Mouse (Mus musculus) embryonic fibroblast, embryonic 13.5 days (primary cell): ENCODE measurements at regions not wholly inside any gene's neighbourhood (a gene's known extent, or its start where the extent isn't known, plus 50 kb on each side); places are given as distances from the start of the nearest gene placed in this dataset.

Experiments
- H3K27ac ChIP-seq: 2 replicates; pipeline ENCODE4 v1.5.1; 2012; ENCODE audit warnings: low read length, control low read depth, inconsistent platforms; ENCODE audit not compliant: insufficient read depth
- H3K4me1 ChIP-seq: 2 replicates; pipeline ENCODE4 v1.6.1; 2011; ENCODE audit warnings: low read length; ENCODE audit not compliant: control insufficient read depth, insufficient read depth
- H3K4me3 ChIP-seq: 2 replicates; pipeline ENCODE4 v1.5.1; 2011; ENCODE audit warnings: mild to moderate bottlenecking, control low read depth, low read length; ENCODE audit not compliant: insufficient read depth
- CTCF ChIP-seq: IDR thresholded peaks from 2 replicates; pipeline ENCODE4 v1.5.1; 2011; ENCODE audit warnings: mild to moderate bottlenecking, control low read depth, low read length, moderate library complexity, borderline replicate concordance; ENCODE audit not compliant: insufficient read depth
- POLR2A ChIP-seq: IDR thresholded peaks from 2 replicates; pipeline ENCODE4 v1.6.1; 2011; ENCODE audit warnings: low read depth, mild to moderate bottlenecking, control low read depth, low read length, moderate library complexity

DNA sequence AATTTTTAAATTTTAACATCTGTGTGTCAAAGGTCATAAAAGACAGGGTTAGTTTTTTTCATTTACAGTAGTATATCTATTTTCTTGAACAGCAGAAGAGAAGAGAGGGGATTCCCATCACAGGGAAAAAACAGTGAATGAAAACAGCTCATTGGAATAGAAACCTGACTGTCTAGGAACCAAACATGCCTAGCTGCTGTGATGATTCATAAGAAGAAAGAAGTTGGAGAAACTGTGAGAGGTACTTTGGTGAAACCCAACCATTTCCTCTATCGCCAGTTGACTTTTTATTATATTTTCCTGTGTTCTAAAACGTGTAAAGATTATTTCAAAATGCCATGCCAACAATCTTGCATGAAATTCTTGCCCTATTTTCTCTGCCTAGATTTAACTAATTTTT lies 123.8 kb downstream of the Dkk1 start:
- TF ChIP-seq POLR2A (no peak), CTCF (no peak)
- no peak overlapping the region for H3K4me3 ChIP-seq
- no peaks in the 10 kb centered on the region for H3K4me1 ChIP-seq
- H3K27ac ChIP-seq, result no peak overlapping the region

DNA sequence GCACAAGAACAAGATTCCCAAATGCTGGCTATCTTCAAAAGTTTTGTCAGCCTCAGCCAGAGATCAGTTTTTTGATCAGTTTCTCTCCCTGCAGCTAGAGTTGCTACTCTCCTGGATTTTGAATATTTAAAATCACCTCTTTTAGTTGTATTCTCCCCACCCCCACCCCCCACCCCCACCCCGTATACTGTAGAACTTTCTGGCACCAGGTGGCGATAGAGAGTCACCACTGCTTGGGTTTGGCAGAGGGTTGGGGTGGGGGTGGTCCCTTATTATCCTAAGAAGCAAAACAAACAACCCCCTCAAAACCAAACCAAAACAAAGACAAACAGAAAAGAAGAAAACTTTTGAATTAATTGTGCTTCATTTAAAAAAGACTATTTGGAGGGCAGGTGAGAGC lies 122.0 kb downstream of the Dkk1 start:
- H3K4me1 ChIP-seq, result no peaks in the 10 kb centered on the region

DNA sequence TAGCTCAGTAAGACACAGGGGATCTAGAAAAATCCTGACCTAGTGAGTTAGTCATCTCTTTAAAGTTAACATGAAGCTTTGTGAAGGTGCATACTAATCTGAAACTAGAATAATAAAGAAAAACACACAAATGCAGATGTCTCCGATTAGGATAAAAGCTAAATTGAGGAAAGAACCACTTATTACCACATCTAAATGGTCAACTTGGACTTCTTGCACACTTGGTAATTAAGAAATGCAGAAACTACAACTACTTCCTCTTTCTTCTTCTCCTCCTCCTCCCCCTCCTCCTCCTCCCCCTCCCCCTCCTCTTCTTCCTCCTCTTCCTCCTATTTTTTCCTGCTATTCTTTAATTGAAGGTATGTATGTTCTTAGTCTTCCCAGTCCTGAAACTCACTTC lies 116.3 kb downstream of the Dkk1 start:
- H3K4me3 ChIP-seq, result no peak overlapping the region
- no peak overlapping the region for H3K27ac ChIP-seq
- TF ChIP-seq POLR2A, result no peak
- no peak for TF ChIP-seq CTCF
- H3K4me1 ChIP-seq, result no peaks in the 10 kb centered on the region

More for the DNA sequence above, 122.0 kb downstream of the Dkk1 start:
- H3K27ac ChIP-seq, result no peak overlapping the region
- TF ChIP-seq CTCF (no peak), POLR2A (no peak)
- no peak overlapping the region for H3K4me3 ChIP-seq

DNA sequence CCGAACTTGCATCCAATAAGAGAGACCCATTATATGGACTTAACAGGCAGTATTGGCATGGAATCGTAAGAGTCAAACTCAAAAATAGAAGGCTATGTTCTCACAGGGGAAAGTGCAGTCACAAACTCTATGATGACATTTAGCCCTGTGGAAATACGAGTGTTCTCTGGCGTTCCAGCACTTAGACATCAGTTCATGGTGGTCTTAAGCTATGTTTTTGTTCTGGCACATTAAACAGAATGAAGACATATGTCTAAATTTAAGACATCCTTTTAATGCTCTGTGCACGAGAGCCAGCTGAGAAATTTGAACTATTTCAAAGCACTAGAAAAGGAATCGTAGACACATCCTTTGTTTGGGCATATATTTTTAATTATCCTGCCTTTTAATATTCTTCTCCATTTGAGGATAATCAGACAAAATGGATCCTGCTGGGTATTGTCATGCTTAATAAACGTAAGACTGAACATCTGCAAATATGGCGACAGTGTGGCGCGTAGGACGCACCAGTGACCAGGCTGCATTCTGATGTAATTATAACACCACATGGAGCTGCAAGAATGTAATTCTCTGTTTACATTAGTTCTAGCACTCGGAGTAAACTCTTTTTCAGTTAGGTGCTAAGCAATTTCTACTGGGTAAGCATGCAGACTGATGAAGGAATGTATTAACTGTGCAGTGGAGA lies 114.3 kb downstream of the Dkk1 start:
- no peak overlapping the region for H3K27ac ChIP-seq
- H3K4me1 ChIP-seq, result no peaks in the 10 kb centered on the region
- no peak overlapping the region for H3K4me3 ChIP-seq
- TF ChIP-seq CTCF (no peak), POLR2A (no peak)

DNA sequence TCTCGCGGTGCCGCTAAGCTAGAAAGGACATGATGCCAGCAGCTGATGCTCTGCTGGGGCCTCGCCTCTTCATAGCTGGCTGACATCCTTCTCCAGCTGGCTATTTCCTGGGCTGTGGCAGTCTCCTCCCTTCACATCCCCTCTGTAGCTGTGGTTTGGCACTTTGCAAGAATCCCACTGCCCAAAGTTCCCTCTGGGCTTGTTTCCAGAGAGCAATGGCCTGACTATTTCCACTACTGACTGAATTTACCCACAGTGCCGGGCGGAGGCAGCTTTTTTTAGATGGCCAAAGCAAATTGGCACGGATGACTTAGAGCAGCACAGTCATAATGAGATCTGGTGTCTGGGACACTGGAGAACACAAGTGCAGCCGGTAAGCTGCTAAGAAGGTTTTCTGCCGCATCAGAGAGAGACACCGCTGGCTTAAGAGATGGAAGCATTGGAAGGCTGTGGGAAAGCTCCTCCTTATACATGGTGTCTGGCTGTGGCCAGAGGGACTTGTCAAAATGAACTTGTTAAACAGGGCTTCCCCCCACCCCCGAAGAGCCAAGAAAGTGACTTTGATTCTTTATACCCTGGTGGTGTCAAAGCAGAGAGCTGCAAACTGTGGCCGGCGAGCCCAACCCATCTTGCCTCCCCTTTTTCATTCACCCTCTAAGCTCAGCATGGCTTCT lies 98.5 kb downstream of the Dkk1 start:
- H3K4me1 ChIP-seq, result no peaks in the 10 kb centered on the region
- H3K27ac ChIP-seq, result no peak overlapping the region
- H3K4me3 ChIP-seq, result no peak overlapping the region
- TF ChIP-seq CTCF (no peak), POLR2A (no peak)

DNA sequence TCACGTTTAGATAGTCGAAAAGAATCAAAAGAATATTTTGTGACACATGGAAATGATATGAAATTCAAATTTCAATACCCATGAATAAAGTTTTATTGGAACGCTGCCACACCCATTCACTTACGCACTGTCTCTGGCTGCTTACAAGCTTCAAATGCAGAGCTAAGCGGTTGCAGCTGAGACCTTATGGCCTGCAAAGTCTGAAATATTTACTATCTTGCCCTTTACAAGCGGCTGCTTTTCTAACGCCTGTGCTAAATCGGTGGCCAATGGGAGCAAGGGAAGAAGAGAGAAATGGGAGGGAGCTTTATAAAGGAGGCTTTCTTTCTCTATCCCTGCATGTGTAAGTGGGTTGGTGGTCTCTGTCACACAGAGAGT lies 97.9 kb downstream of the Dkk1 start:
- no peak overlapping the region for H3K27ac ChIP-seq
- H3K4me1 ChIP-seq, result no peaks in the 10 kb centered on the region
- no peak overlapping the region for H3K4me3 ChIP-seq
- TF ChIP-seq CTCF, result no peak
- no peak for TF ChIP-seq POLR2A

DNA sequence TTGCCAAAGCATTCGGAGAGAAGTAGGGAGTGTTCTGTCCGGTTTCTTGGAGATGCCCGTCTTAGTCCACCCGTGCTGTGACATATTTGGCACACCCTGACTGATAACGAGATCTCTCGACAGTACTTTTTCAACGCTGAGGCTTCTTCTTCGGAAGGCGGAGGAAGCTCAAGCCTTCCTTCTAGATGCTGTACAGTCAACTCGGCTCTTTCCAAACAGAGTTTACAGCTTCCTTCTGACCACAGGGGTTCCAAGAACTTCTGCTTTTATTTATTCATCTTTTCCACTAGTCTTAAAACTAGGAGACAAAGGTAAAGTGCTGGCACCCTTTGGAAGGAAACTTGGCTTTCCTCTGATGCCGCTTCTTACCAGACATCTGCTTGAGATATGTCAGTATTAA lies 96.8 kb downstream of the Dkk1 start:
- no peak for TF ChIP-seq CTCF
- no peak for TF ChIP-seq POLR2A
- H3K4me3 ChIP-seq, result no peak overlapping the region
- H3K27ac ChIP-seq, result no peak overlapping the region

DNA sequence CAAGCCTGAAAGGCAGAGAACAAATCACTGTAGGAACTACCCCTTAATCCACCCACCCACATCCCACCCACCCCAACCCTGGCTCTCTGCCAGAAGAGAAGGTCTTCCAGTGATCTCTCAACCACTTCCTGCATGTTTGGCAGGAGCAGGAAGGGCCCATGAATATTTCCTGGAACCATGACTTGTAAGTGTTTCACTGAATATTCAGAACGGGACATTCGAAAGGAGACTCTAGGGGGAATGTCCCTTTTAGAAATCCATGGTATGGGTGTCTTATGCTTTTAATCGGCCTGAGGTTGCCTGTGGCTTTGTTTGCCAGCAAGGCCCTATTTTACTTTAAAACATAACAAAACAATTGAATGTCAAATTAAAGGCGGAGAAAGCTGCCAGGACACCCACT lies 66.0 kb downstream of the Dkk1 start:
- TF ChIP-seq POLR2A, result no peak
- TF ChIP-seq CTCF, result no peak
- Histone ChIP-seq H3K27ac (no peak overlapping the region), H3K4me3 (no peak overlapping the region), H3K4me1 (no peaks in the 10 kb centered on the region; the same call in 1 of the 2 replicates)

More for the DNA sequence above, 96.8 kb downstream of the Dkk1 start:
- no peaks in the 10 kb centered on the region for H3K4me1 ChIP-seq

DNA sequence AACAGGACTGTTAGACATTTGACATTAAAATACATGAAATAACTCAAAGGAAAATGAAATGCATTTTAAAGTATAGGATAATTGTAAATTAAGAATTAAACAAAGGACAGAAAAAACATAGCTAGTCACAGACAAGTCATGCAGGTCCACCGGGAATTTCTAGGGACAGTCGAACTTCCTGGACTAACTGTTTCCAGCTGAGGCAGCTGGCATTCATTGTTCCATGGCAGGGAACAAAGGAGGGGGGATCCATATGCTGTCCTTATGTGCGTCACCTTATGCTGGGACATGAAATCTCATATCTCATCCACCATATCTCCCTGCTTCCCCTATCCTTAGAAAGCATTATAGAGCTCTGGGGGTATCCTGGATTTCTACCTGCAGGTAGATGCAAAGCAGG lies 59.7 kb downstream of the Dkk1 start:
- Histone ChIP-seq H3K27ac (no peak overlapping the region), H3K4me3 (no peak overlapping the region), H3K4me1 (peaks cover 13% of the 10 kb centered on the region)
- no peak for TF ChIP-seq POLR2A
- TF ChIP-seq CTCF, result no peak

DNA sequence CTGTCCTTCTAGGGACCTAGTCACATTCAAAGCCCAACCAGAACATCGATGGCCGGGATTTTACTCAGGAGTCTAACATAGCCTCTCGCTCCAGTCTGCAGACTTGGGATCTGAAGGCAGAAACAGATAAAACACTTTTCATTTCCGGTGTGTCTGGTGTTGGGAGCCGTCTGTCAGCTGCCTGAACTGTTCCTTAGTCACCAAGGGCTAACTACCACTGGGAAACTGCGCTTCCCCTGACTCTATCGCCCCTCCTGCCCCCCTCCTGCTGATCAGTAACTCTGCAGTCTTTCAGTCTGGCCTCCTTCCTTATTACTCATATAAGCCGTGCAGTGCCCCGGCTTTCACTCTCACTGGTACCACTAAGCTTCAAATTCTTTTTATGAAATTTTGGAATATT lies 58.5 kb downstream of the Dkk1 start:
- peak overlapping the region; percentile 30 for H3K27ac ChIP-seq
- peaks cover 13% of the 10 kb centered on the region for H3K4me1 ChIP-seq
- TF ChIP-seq CTCF, result no peak
- H3K4me3 ChIP-seq, result no peak overlapping the region
